8 mouse cellular contexts compared by ENCODE assay signal in genomic region chr15:27923280-27923986, GRCm38 (mm10).
DNase-seq lines count a peak whose midpoint lies in the region; ATAC-seq and TF ChIP-seq lines count a peak whose summit lies in the region.

No protein-coding gene starts in this region.

- no peaks in the 10 kb centered on the region for H3K27me3 ChIP-seq in cerebellum, adult 2 months (ENCODE audit: control insufficient read depth, insufficient read depth, low read length)
- no peaks in the 10 kb centered on the region for H3K27me3 ChIP-seq in forebrain, postnatal 0 days (ENCODE audit: insufficient read depth, low read length)
- H3K27me3 ChIP-seq in lung, postnatal 0 days (replicated peaks; ENCODE audit: insufficient read depth, low read length): no peaks in the 10 kb centered on the region

- TF ChIP-seq CTCF in cerebellum, adult 2 months (IDR thresholded peaks at IDR 0.05; ENCODE audit: borderline replicate concordance, insufficient read depth, low read depth, low read length): no peak; the same call in 1 of the 2 replicates
- TF ChIP-seq CTCF in forebrain, postnatal 0 days (IDR thresholded peaks at IDR 0.05; ENCODE audit: low read depth): peak; percentile 47
- peak; percentile 40; the same call in 1 of the 2 replicates for TF ChIP-seq CTCF in lung, postnatal 0 days (IDR thresholded peaks at IDR 0.05)

- no peaks in the 10 kb centered on the region for H3K36me3 ChIP-seq in forebrain, postnatal 0 days (ENCODE audit: insufficient read depth)
- H3K36me3 ChIP-seq in lung, postnatal 0 days (ENCODE audit: insufficient read depth, low read length): no peaks in the 10 kb centered on the region

- TF ChIP-seq EP300 in lung, postnatal 0 days (IDR thresholded peaks at IDR 0.05): 0 out of 2 replicates have a peak, but pooled peaks have one; percentile 16

- ATAC-seq in forebrain, postnatal 0 days: peak; percentile 97
- ATAC-seq in lung, postnatal 0 days: peak; percentile 94

- WGBS in cerebellum, adult 2 months: 9% methylated on average over 21 of the region's 21 CpGs
- 6% methylated on average over 21 of the region's 21 CpGs for WGBS in forebrain, postnatal 0 days
- WGBS in lung, postnatal 0 days: 10% methylated on average over 21 of the region's 21 CpGs

- H3K27ac ChIP-seq in cerebellum, adult 2 months (ENCODE audit: insufficient read depth, low read length): peak overlapping the region; percentile 17; the same call in 1 of the 2 replicates
- peak overlapping the region; percentile 81 for H3K27ac ChIP-seq in forebrain, postnatal 0 days (ENCODE audit: low read depth, low read length)
- no peak overlapping the region for H3K27ac ChIP-seq in lung, postnatal 0 days (ENCODE audit: low read length)

- peak overlapping the region; percentile 53 for H3K4me3 ChIP-seq in cerebellum, adult 2 months (replicated peaks; ENCODE audit: insufficient read depth, low read depth, low read length)
- peak overlapping the region; percentile 36 for H3K4me3 ChIP-seq in forebrain, postnatal 0 days (ENCODE audit: low read depth, low read length)
- H3K4me3 ChIP-seq in lung, postnatal 0 days (ENCODE audit: low read depth, low read length): 0 out of 2 replicates have a peak overlapping the region, but pooled peaks have one; percentile 4

- H3K4me2 ChIP-seq in forebrain, postnatal 0 days (ENCODE audit: low read depth): peak overlapping the region; percentile 48
- peak overlapping the region; percentile 48 for H3K4me2 ChIP-seq in lung, postnatal 0 days (replicated peaks; ENCODE audit: low read depth, low read length)

- H3K9me3 ChIP-seq in forebrain, postnatal 0 days (ENCODE audit: low read length): no peaks in the 10 kb centered on the region
- no peaks in the 10 kb centered on the region for H3K9me3 ChIP-seq in lung, postnatal 0 days (ENCODE audit: low read length)

- peak; percentile 86 for DNase-seq in NIH3T3 (ENCODE audit: low read depth)
- DNase-seq in cerebellum, adult 2 months: peak; percentile 80 to 85
- peak; percentile 91 for DNase-seq in forebrain, postnatal 0 days
- DNase-seq in heart, postnatal 4 days: peak; percentile 86
- peak; percentile 54 to 75 for DNase-seq in layer of hippocampus, postnatal 10 days (ENCODE audit: low spot score in 2 of 2)
- DNase-seq in lung, postnatal 0 days (ENCODE audit: low spot score): peak; percentile 85
- DNase-seq in ovary, postnatal 36 days (ENCODE audit: low spot score): peak; percentile 59
- peak; percentile 49 to 72 for DNase-seq in urinary bladder, postnatal 4 days (ENCODE audit: low spot score in 2 of 2)

- no peak for TF ChIP-seq POLR2A in cerebellum, adult 2 months (IDR thresholded peaks at IDR 0.05; ENCODE audit: borderline replicate concordance, insufficient read depth, low read length)

- peak overlapping the region; percentile 45 for H3K9ac ChIP-seq in forebrain, postnatal 0 days
- no peak overlapping the region for H3K9ac ChIP-seq in lung, postnatal 0 days (replicated peaks; ENCODE audit: low read depth)

- H3K4me1 ChIP-seq in cerebellum, adult 2 months (ENCODE audit: control insufficient read depth, insufficient read depth, low read length): peaks cover 39% of the 10 kb centered on the region
- peaks cover 16% of the 10 kb centered on the region for H3K4me1 ChIP-seq in forebrain, postnatal 0 days (ENCODE audit: insufficient read depth)
- peaks cover 4% of the 10 kb centered on the region; the same call in 1 of the 2 replicates for H3K4me1 ChIP-seq in lung, postnatal 0 days (ENCODE audit: insufficient read depth, low read depth, low read length)
